Comparison of ENCODE assay signal across 8 mouse cellular contexts in the genomic region with DNA sequence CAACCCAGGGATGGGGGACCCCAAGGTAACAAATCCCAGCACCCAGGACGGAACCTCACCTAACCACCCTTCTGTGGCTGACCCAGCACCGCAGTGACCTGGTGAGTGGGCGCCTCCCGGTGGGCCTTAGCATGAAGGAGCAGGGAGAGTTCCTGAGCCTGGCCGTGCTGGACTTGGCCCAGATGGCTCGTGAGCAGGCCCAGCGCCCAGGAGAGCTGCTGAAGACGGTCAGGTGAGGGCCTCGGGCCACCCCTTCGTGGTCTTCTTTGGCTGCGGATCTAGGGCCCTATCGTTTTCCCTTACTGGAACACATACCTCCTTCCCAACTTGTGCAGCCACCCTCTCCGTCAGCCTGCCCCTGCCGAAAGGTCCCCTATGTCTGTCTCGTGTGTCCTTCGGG. TPM values are rescaled to one million over a fixed set of nuclear protein-coding genes. Genes with fewer than 3 reads are reported as not detected.
A peak's percentile ranks its signal among the peaks of the same experiment; 100 is the strongest.
DNase-seq lines count a peak whose midpoint lies in the region; ATAC-seq and TF ChIP-seq lines count a peak whose summit lies in the region.

No protein-coding gene starts in this region.

- no peak overlapping the region for H3K9ac ChIP-seq in forebrain, postnatal 0 days
- no peak overlapping the region for H3K9ac ChIP-seq in liver, embryonic 13.5 days

- no peak for ATAC-seq in forebrain, postnatal 0 days
- no peak for ATAC-seq in liver, embryonic 13.5 days (ENCODE audit: low read depth)

- no peaks in the 10 kb centered on the region for H3K9me3 ChIP-seq in E14TG2a.4 (ENCODE audit: low read length)
- no peaks in the 10 kb centered on the region for H3K9me3 ChIP-seq in forebrain, postnatal 0 days (ENCODE audit: low read length)
- H3K9me3 ChIP-seq in liver, embryonic 13.5 days (replicated peaks), result no peaks in the 10 kb centered on the region

- 18% methylated on average over 16 of the region's 16 CpGs for WGBS in forebrain, postnatal 0 days
- 72% methylated on average over 16 of the region's 16 CpGs for WGBS in liver, embryonic 13.5 days (ENCODE audit: insufficient replicate concordance)

- H3K27ac ChIP-seq in forebrain, postnatal 0 days (ENCODE audit: low read depth, low read length), result no peak overlapping the region
- H3K27ac ChIP-seq in liver, embryonic 13.5 days, result no peak overlapping the region

- peak overlapping the region; percentile 83 for H3K4me3 ChIP-seq in E14TG2a.4 (replicated peaks; ENCODE audit: low read length)
- peak overlapping the region; percentile 25; the same call in 1 of the 2 replicates for H3K4me3 ChIP-seq in forebrain, postnatal 0 days (ENCODE audit: low read depth, low read length)
- peak overlapping the region; percentile 25; the same call in 1 of the 2 replicates for H3K4me3 ChIP-seq in liver, embryonic 13.5 days (replicated peaks)

- peaks cover 90% of the 10 kb centered on the region for H3K4me1 ChIP-seq in E14TG2a.4 (replicated peaks; ENCODE audit: low read depth, low read length)
- peaks cover 7% of the 10 kb centered on the region; the same call in 1 of the 2 replicates for H3K4me1 ChIP-seq in forebrain, postnatal 0 days (ENCODE audit: insufficient read depth)
- H3K4me1 ChIP-seq in liver, embryonic 13.5 days (replicated peaks), result peaks cover 32% of the 10 kb centered on the region

- DNase-seq in cerebellum, adult 9-10 months, result peak; percentile 49
- DNase-seq in cerebellum, postnatal 4 days (ENCODE audit: low spot score in 2 of 2), result no peak
- DNase-seq in forebrain, postnatal 0 days, result no peak
- no peak for DNase-seq in liver, embryonic 13.5 days
- DNase-seq in yolk sac, embryonic 10.5 days (ENCODE audit: low spot score), result no peak
- no peak for DNase-seq in spleen, postnatal 14 days (ENCODE audit: low spot score in 2 of 2)
- DNase-seq in B cell, adult 2 months, result no peak

- H3K4me2 ChIP-seq in forebrain, postnatal 0 days (ENCODE audit: low read depth), result peak overlapping the region; percentile 49
- H3K4me2 ChIP-seq in liver, embryonic 13.5 days, result peak overlapping the region; percentile 32; the same call in 1 of the 2 replicates

- no peak for TF ChIP-seq CTCF in E14TG2a.4 (conservative IDR thresholded peaks at IDR 0.05; ENCODE audit: low read length)
- TF ChIP-seq CTCF in forebrain, postnatal 0 days (IDR thresholded peaks at IDR 0.05; ENCODE audit: low read depth), result no peak

- peaks cover 35% of the 10 kb centered on the region for H3K27me3 ChIP-seq in E14TG2a.4 (ENCODE audit: insufficient read depth, low read length)
- H3K27me3 ChIP-seq in forebrain, postnatal 0 days (ENCODE audit: insufficient read depth, low read length), result peaks cover 53% of the 10 kb centered on the region
- peaks cover 51% of the 10 kb centered on the region for H3K27me3 ChIP-seq in liver, embryonic 13.5 days

- peaks cover 51% of the 10 kb centered on the region for H3K36me3 ChIP-seq in E14TG2a.4 (ENCODE audit: insufficient read depth, low read length)
- H3K36me3 ChIP-seq in forebrain, postnatal 0 days (ENCODE audit: insufficient read depth), result no peaks in the 10 kb centered on the region
- H3K36me3 ChIP-seq in liver, embryonic 13.5 days, result no peaks in the 10 kb centered on the region

RNA-seq across cellular contexts. Expression of a gene that starts 3.0 kb away (rescaled TPM):
- total RNA-seq in forebrain, postnatal 0 days (2014; rRNA removed), result 5.2 and 7.3 TPM in 2 replicates
- 2.8 and 4.4 TPM in 2 replicates for polyA plus RNA-seq in forebrain, postnatal 0 days (2015; fragmentation: Nextera tagmentation; extraction: Ambion mirVana)
- polyA plus RNA-seq in liver, embryonic 13.5 days (2015; fragmentation: Nextera tagmentation; extraction: Ambion mirVana), result 5.7 and 6.1 TPM in 2 replicates

RNA-seq across cellular contexts. Expression of a gene that starts 7.6 kb away (rescaled TPM):
- 84.8 and 89.2 TPM in 2 replicates for total RNA-seq in forebrain, postnatal 0 days (2014; rRNA removed)
- 14.2 and 18.8 TPM in 2 replicates for polyA plus RNA-seq in forebrain, postnatal 0 days (2015; fragmentation: Nextera tagmentation; extraction: Ambion mirVana)
- polyA plus RNA-seq in liver, embryonic 13.5 days (2015; fragmentation: Nextera tagmentation; extraction: Ambion mirVana), result 0.20 TPM in 2 replicates

RNA-seq across cellular contexts. Expression of a gene that starts 9.9 kb away (rescaled TPM):
- 1.6 and 1.8 TPM in 2 replicates for total RNA-seq in forebrain, postnatal 0 days (2014; rRNA removed)
- polyA plus RNA-seq in forebrain, postnatal 0 days (2015; fragmentation: Nextera tagmentation; extraction: Ambion mirVana), result 0.36 and 1.4 TPM in 2 replicates
- polyA plus RNA-seq in liver, embryonic 13.5 days (2015; fragmentation: Nextera tagmentation; extraction: Ambion mirVana), result 0.67 and 1.1 TPM in 2 replicates

RNA-seq across cellular contexts. Expression of a gene that starts 22.5 kb away (rescaled TPM):
- total RNA-seq in forebrain, postnatal 0 days (2014; rRNA removed), result 0.24 and 0.92 TPM in 2 replicates
- 0.44 and 0.49 TPM in 2 replicates for polyA plus RNA-seq in forebrain, postnatal 0 days (2015; fragmentation: Nextera tagmentation; extraction: Ambion mirVana)
- polyA plus RNA-seq in liver, embryonic 13.5 days (2015; fragmentation: Nextera tagmentation; extraction: Ambion mirVana), result 3.5 and 3.7 TPM in 2 replicates

RNA-seq across cellular contexts. Expression of a gene that starts 46.4 kb away (rescaled TPM):
- 97.2 and 101 TPM in 2 replicates for total RNA-seq in forebrain, postnatal 0 days (2014; rRNA removed)
- polyA plus RNA-seq in forebrain, postnatal 0 days (2015; fragmentation: Nextera tagmentation; extraction: Ambion mirVana), result 62.4 and 68.7 TPM in 2 replicates
- 16.6 and 16.9 TPM in 2 replicates for polyA plus RNA-seq in liver, embryonic 13.5 days (2015; fragmentation: Nextera tagmentation; extraction: Ambion mirVana)

Comparison
In these comparisons a context has a peak if more than half of its experiments do, and no peak if none do; other contexts are left out.
1. H3K4me3 ChIP-seq: peak in every context shown above with its lines; median percentile 83 in E14TG2a.4; 25 in forebrain, postnatal 0 days; 25 in liver, embryonic 13.5 days.
2. RNA of a gene that starts 7.6 kb away (polyA plus RNA-seq): 14.2 to 18.8 TPM in forebrain, postnatal 0 days; 0.20 TPM in liver, embryonic 13.5 days; every median in the first group is over 10 times any median in the second.